13 mouse cellular contexts compared by ENCODE assay signal in the genomic region with DNA sequence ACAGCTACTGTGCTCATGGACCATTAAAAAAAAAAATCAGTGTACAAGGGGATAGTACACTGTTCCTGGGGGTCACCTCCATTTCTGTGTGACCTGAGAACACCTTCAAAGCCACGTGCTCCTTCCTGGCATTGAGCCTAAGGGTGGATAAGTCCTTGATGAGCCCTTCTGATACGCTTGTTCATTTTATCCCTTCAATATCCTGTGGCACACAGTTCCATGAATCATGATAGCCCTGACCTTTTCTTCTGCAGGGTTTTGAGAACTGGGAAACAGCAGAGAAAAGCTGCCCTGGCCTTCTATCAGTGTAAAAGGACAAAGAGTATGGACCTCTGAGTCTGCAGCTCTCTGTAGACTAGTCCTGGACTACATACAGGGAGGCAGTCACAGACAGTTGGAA.
DNase-seq lines count a peak whose midpoint lies in the region; ATAC-seq and TF ChIP-seq lines count a peak whose summit lies in the region.
"Had no signal": no experiment of that assay in that cellular context is flagged by ENCODE, and none has a peak within 500 bp of the region (broad histone marks: within the 10 kb centered on the region; RNA-seq: fewer than 3 reads in every experiment).

No protein-coding gene starts in this region.

- no peak for TF ChIP-seq POLR2A in kidney, adult 2 months (IDR thresholded peaks at IDR 0.05; ENCODE audit: low read depth, low read length)

- ATAC-seq in hindbrain, embryonic 16.5 days: peak; percentile 50; the same call in 1 of the 2 replicates
- 0 out of 2 replicates have a peak, but pooled peaks have one; percentile 36 for ATAC-seq in neural tube, embryonic 14.5 days (ENCODE audit: low read depth)
- ATAC-seq in liver, embryonic 12.5 days: no peak

- no peak for TF ChIP-seq CTCF in kidney, adult 2 months (conservative IDR thresholded peaks at IDR 0.05; ENCODE audit: insufficient read depth, insufficient read length, low read depth, low read length)

- H3K4me1 ChIP-seq in kidney, adult 2 months (ENCODE audit: control insufficient read depth, insufficient read depth, low read length): no peaks in the 10 kb centered on the region
- peaks cover 3% of the 10 kb centered on the region for H3K4me1 ChIP-seq in hindbrain, embryonic 16.5 days (ENCODE audit: control insufficient read depth, insufficient read depth, low read depth, low read length)
- no peaks in the 10 kb centered on the region for H3K4me1 ChIP-seq in neural tube, embryonic 14.5 days (ENCODE audit: control insufficient read depth, insufficient read depth, low read length)
- no peaks in the 10 kb centered on the region for H3K4me1 ChIP-seq in liver, embryonic 12.5 days
- H3K4me1 ChIP-seq: limb, embryonic 15.5 days; stomach, embryonic 15.5 days had no signal

- no peaks in the 10 kb centered on the region for H3K27me3 ChIP-seq in kidney, adult 2 months (replicated peaks; ENCODE audit: control insufficient read depth, insufficient read depth, low read length)
- H3K27me3 ChIP-seq in hindbrain, embryonic 16.5 days (replicated peaks; ENCODE audit: control insufficient read depth, insufficient read depth, low read length): no peaks in the 10 kb centered on the region
- H3K27me3 ChIP-seq in neural tube, embryonic 14.5 days (ENCODE audit: control insufficient read depth, insufficient read depth, low read length): no peaks in the 10 kb centered on the region
- no peaks in the 10 kb centered on the region for H3K27me3 ChIP-seq in liver, embryonic 12.5 days (replicated peaks)
- H3K27me3 ChIP-seq: limb, embryonic 15.5 days; stomach, embryonic 15.5 days had no signal

- H3K9ac ChIP-seq in hindbrain, embryonic 16.5 days (ENCODE audit: low read depth, low read length): no peak overlapping the region
- H3K9ac ChIP-seq in neural tube, embryonic 14.5 days (replicated peaks; ENCODE audit: low read depth, low read length): no peak overlapping the region
- no peak overlapping the region for H3K9ac ChIP-seq in liver, embryonic 12.5 days
- H3K9ac ChIP-seq: limb, embryonic 15.5 days; lung, embryonic 14.5 days; stomach, embryonic 15.5 days had no signal

- H3K27ac ChIP-seq in kidney, adult 2 months (ENCODE audit: insufficient read depth, low read depth, low read length): no peak overlapping the region
- H3K27ac ChIP-seq in hindbrain, embryonic 16.5 days (ENCODE audit: low read depth, low read length): peak overlapping the region; percentile 45
- no peak overlapping the region for H3K27ac ChIP-seq in neural tube, embryonic 14.5 days (ENCODE audit: low read depth, low read length)
- no peak overlapping the region for H3K27ac ChIP-seq in liver, embryonic 12.5 days
- H3K27ac ChIP-seq: limb, embryonic 15.5 days; stomach, embryonic 15.5 days had no signal

- WGBS in kidney, adult 2 months: 28% methylated on average over 2 of the region's 2 CpGs
- 48% methylated on average over 2 of the region's 2 CpGs for WGBS in hindbrain, embryonic 16.5 days
- WGBS in neural tube, embryonic 14.5 days: 55% methylated on average over 2 of the region's 2 CpGs
- WGBS in liver, embryonic 12.5 days (ENCODE audit: insufficient replicate concordance): 57% methylated on average over 2 of the region's 2 CpGs

- peak; percentile 10 for DNase-seq in kidney, adult 2 months
- no peak for DNase-seq in kidney, adult 9 months
- DNase-seq in adrenal gland, postnatal 14 days: peak; percentile 74
- DNase-seq in c-Kit-positive CD71-positive TER-119-positive erythroid progenitor cells, embryonic 14.5 days (ENCODE audit: low spot score): no peak
- DNase-seq: cerebellum, postnatal 36 days; gastrocnemius, postnatal 14 days; lung, embryonic 14.5 days had no signal

- H3K4me3 ChIP-seq in kidney, adult 2 months (ENCODE audit: insufficient read depth, low read depth, low read length): no peak overlapping the region
- no peak overlapping the region for H3K4me3 ChIP-seq in hindbrain, embryonic 16.5 days (ENCODE audit: low read length)
- H3K4me3 ChIP-seq in neural tube, embryonic 14.5 days (ENCODE audit: low read depth, low read length): no peak overlapping the region
- no peak overlapping the region for H3K4me3 ChIP-seq in liver, embryonic 12.5 days
- H3K4me3 ChIP-seq: limb, embryonic 15.5 days; stomach, embryonic 15.5 days had no signal

- no peaks in the 10 kb centered on the region for H3K9me3 ChIP-seq in hindbrain, embryonic 16.5 days (ENCODE audit: control insufficient read depth, low read length)
- no peaks in the 10 kb centered on the region for H3K9me3 ChIP-seq in neural tube, embryonic 14.5 days (ENCODE audit: control insufficient read depth, low read length)
- no peaks in the 10 kb centered on the region for H3K9me3 ChIP-seq in liver, embryonic 12.5 days (replicated peaks)
- H3K9me3 ChIP-seq: limb, embryonic 15.5 days; stomach, embryonic 15.5 days had no signal

- H3K4me2 ChIP-seq in hindbrain, embryonic 16.5 days (ENCODE audit: low read length): no peak overlapping the region
- no peak overlapping the region for H3K4me2 ChIP-seq in neural tube, embryonic 14.5 days (ENCODE audit: low read depth, low read length)
- no peak overlapping the region for H3K4me2 ChIP-seq in liver, embryonic 12.5 days
- H3K4me2 ChIP-seq: heart, embryonic 11.5 days; limb, embryonic 15.5 days; lung, embryonic 14.5 days; stomach, embryonic 15.5 days had no signal

- no peaks in the 10 kb centered on the region for H3K36me3 ChIP-seq in kidney, adult 2 months (ENCODE audit: control insufficient read depth, insufficient read depth, low read length)
- no peaks in the 10 kb centered on the region for H3K36me3 ChIP-seq in hindbrain, embryonic 16.5 days (ENCODE audit: control insufficient read depth, insufficient read depth, low read length)
- no peaks in the 10 kb centered on the region for H3K36me3 ChIP-seq in neural tube, embryonic 14.5 days (ENCODE audit: control insufficient read depth, insufficient read depth, low read length)
- no peaks in the 10 kb centered on the region for H3K36me3 ChIP-seq in liver, embryonic 12.5 days
- H3K36me3 ChIP-seq: limb, embryonic 15.5 days; stomach, embryonic 15.5 days had no signal

Comparison
In these comparisons a context has a peak if more than half of its experiments do, and no peak if none do; other contexts are left out.
1. DNase-seq: peak in kidney, adult 2 months (single experiment) and adrenal gland, postnatal 14 days (single experiment); none in kidney, adult 9 months (single experiment) and c-Kit-positive CD71-positive TER-119-positive erythroid progenitor cells, embryonic 14.5 days (single experiment).